Mouse (Mus musculus) forebrain, embryonic 14.5 days (tissue): ENCODE results near the gene Reg3d. TPM values are rescaled to one million over a fixed set of nuclear protein-coding genes. Genes with fewer than 3 reads are reported as not detected.

Experiments used
- ATAC-seq: fragments of 200-750 bp; cut with Nextera tagmentation; 2 replicates; pipeline ENCODE4 v1.8.0; 2017; ENCODE audit warnings: mild to moderate bottlenecking, moderate library complexity
- DNase-seq: peaks from one replicate; pipeline ENCODE4 v3.0.0-alpha.2; 2015; ENCODE audit warnings: low spot score
- H3K27ac ChIP-seq: fragments of 300-500 bp; sonication (generic); 2 replicates; pipeline ENCODE4 v1.5.1; 2014; ENCODE audit warnings: low read depth, mild to moderate bottlenecking, control low read depth, low read length, moderate library complexity
- H3K27me3 ChIP-seq: fragments of 300-500 bp; sonication (generic); replicated peaks from 2 replicates; pipeline ENCODE4 v1.6.1; 2014; ENCODE audit warnings: low read length, control low read depth, mixed read lengths; ENCODE audit not compliant: control insufficient read depth, insufficient read depth
- H3K36me3 ChIP-seq: fragments of 300-500 bp; sonication (generic); 2 replicates; pipeline ENCODE4 v1.6.1; 2014; ENCODE audit warnings: low read length, control low read depth; ENCODE audit not compliant: control insufficient read depth, insufficient read depth
- H3K4me1 ChIP-seq: fragments of 300-500 bp; sonication (generic); 2 replicates; pipeline ENCODE4 v1.6.1; 2014; ENCODE audit warnings: antibody characterized with exemption, low read length, control low read depth; ENCODE audit not compliant: control insufficient read depth, insufficient read depth
- H3K4me2 ChIP-seq: fragments of 300-500 bp; sonication (generic); 2 replicates; pipeline ENCODE4 v1.6.1; 2014; ENCODE audit warnings: mild to moderate bottlenecking, control low read depth, low read length
- H3K4me3 ChIP-seq: fragments of 300-500 bp; sonication (generic); 2 replicates; pipeline ENCODE4 v1.5.1; 2014; ENCODE audit warnings: low read depth, low read length, control low read depth
- H3K9ac ChIP-seq: fragments of 300-500 bp; sonication (generic); 2 replicates; pipeline ENCODE4 v1.6.1; 2014; ENCODE audit warnings: mild to moderate bottlenecking, low read length, control low read depth, moderate library complexity
- H3K9me3 ChIP-seq: fragments of 300-500 bp; sonication (generic); replicated peaks from 2 replicates; pipeline ENCODE4 v1.6.1; 2016; ENCODE audit warnings: low read length, control low read depth, mixed read lengths; ENCODE audit not compliant: control insufficient read depth
- WGBS: fragments of 180-500 bp; shearing (Covaris S2); extraction: QIAGEN DNeasy Blood & Tissue Kit; methylation state at CpG from one replicate; pipeline ENCODE4 v1.1.7; 2014; 5-methylcytosine and 5-hydroxymethylcytosine counted together
- polyA plus RNA-seq: library from polyadenylated mRNA; unstranded; fragments of >200 nt; fragmentation: Nextera tagmentation; extraction: Ambion mirVana; gene quantifications from 2 replicates; pipeline ENCODE4 v1.2.1, GENCODE M21; 2014

The Reg3d gene
- polyA plus RNA-seq, 1 experiment from 2014 or later = not detected

DNA sequence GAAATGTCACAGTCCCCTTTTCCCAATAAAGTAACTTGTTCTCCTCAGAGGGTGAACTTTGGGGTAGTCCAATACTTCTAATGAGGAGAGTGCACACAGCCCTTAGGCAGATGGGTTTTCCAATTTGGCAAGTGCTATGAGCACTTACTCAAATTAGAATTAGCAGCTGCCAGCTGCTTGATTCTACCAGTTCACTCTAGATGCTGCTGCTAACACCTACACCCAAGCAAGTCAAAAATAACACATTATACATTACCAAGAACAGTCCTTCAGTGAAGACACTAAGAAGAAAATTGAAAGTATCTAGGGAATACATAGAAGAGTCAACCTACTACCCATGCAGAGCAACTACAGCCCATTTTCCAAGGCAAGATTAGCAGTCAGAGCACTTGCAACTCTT is 38.4 kb downstream of the Reg3d start:
- no peak for DNase-seq
- Histone ChIP-seq H3K27ac (no peak overlapping the region), H3K9me3 (no peaks in the 10 kb centered on the region)

GRCm38 (mm10) chr6:78331919-78332569 is 46.6 kb downstream of the Reg3d start:
- whole genome bisulfite sequencing = 28% methylated on average over 7 of the region's 7 CpGs
- H3K4me1 ChIP-seq = no peaks in the 10 kb centered on the region

More for the DNA sequence above, 38.4 kb downstream of the Reg3d start:
- H3K4me1 ChIP-seq = no peaks in the 10 kb centered on the region
- H3K9ac ChIP-seq = no peak overlapping the region
- no peak overlapping the region for H3K4me3 ChIP-seq
- H3K36me3 ChIP-seq = no peaks in the 10 kb centered on the region
- H3K4me2 ChIP-seq = no peak overlapping the region
- H3K27me3 ChIP-seq = no peaks in the 10 kb centered on the region
- no peak for ATAC-seq

DNA sequence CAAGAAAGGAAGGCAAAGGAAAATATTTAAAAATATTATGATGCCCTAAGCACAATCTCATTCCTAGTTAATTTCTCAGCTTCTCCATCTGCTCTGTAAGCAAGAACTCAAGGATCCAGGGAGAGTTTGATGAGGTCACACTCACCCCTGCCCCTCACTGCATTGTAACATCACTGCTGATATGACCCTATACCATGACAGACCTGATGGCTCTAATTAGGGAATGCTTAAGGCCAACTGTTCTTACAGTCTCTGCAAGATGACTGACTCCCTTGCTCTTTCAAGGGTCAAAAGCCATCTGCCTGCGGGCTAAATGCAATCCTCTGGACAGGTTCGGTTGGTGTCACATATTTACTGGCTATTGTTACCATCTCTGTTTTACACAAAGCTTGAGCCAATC is 49.5 kb downstream of the Reg3d start:
- Histone ChIP-seq H3K4me1 (no peaks in the 10 kb centered on the region), H3K9me3 (no peaks in the 10 kb centered on the region), H3K27ac (no peak overlapping the region), H3K4me2 (no peak overlapping the region), H3K27me3 (no peaks in the 10 kb centered on the region), H3K4me3 (no peak overlapping the region), H3K36me3 (no peaks in the 10 kb centered on the region), H3K9ac (no peak overlapping the region)
- DNase-seq (no peak), ATAC-seq (no peak)
- 71% methylated on average over 2 of the region's 2 CpGs for WGBS

More at GRCm38 (mm10) chr6:78331919-78332569, 46.6 kb downstream of the Reg3d start:
- no peaks in the 10 kb centered on the region for H3K27me3 ChIP-seq
- no peak overlapping the region for H3K9ac ChIP-seq
- H3K4me3 ChIP-seq = no peak overlapping the region
- no peak overlapping the region for H3K27ac ChIP-seq
- H3K4me2 ChIP-seq = no peak overlapping the region
- no peaks in the 10 kb centered on the region for H3K36me3 ChIP-seq
- DNase-seq (peak; percentile 81), ATAC-seq (peak; percentile 81)
- no peaks in the 10 kb centered on the region for H3K9me3 ChIP-seq

DNA sequence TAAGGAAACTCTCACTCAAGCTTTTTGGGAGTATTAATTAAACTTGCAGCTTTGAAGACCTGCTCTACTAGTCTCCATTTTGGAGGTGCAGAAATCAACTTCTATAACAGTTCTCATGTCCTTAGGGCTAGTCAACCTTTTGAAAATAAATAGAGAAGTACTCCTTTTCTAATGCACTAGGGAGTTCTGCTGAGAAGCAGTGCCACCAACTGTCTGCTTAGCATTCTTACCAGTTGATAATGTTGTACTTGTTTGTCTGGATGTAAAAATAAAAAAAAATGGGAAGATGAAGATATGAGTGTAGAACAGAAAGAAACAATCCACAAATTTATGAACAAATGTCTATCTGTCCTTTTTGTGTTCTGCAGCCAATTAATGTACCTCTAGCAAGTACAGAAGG is 50.9 kb downstream of the Reg3d start:
- H3K27ac ChIP-seq = no peak overlapping the region
- no peaks in the 10 kb centered on the region for H3K4me1 ChIP-seq
- no peaks in the 10 kb centered on the region for H3K36me3 ChIP-seq
- no peak overlapping the region for H3K9ac ChIP-seq
- no peak overlapping the region for H3K4me3 ChIP-seq
- DNase-seq (peak; percentile 56), ATAC-seq (no peak)
- no peaks in the 10 kb centered on the region for H3K9me3 ChIP-seq
- H3K4me2 ChIP-seq = no peak overlapping the region
- no peaks in the 10 kb centered on the region for H3K27me3 ChIP-seq

Other genes starting within 250 kb of the Reg3d start
- not detected in 2 replicates for gene Reg3b, start 8.2 kb downstream of the Reg3d start, polyA plus RNA-seq
- not detected in 2 replicates for gene Reg3a, start 1.8 kb upstream of the Reg3d start, polyA plus RNA-seq
- gene Reg2, start 16.8 kb upstream of the Reg3d start, polyA plus RNA-seq = not detected in 2 replicates
- gene Reg1, start 43.8 kb upstream of the Reg3d start, polyA plus RNA-seq = not detected in 2 replicates
- not detected in 2 replicates for gene Reg3g, start 90.0 kb upstream of the Reg3d start, polyA plus RNA-seq